Mouse (Mus musculus) left cerebral cortex, adult 8-10 months (tissue): ENCODE results near the gene Tmem177. TPM values are rescaled to one million over a fixed set of nuclear protein-coding genes. Genes with fewer than 3 reads are reported as not detected.

Experiments used
- DNase-seq, 2 experiments: peaks; one replicate each; pipeline ENCODE4 v3.0.0; 2022; ENCODE audit warnings: low spot score in 2 of 2
- total RNA-seq, 4 experiments: library from RNA; stranded (reverse); gene quantifications; 2 replicates each; pipeline ENCODE4 v1.2.4; 2022

The Tmem177 gene
- total RNA-seq, 4 experiments from 2014 or later: 7.0 to 9.3 (median 7.8) TPM

DNA sequence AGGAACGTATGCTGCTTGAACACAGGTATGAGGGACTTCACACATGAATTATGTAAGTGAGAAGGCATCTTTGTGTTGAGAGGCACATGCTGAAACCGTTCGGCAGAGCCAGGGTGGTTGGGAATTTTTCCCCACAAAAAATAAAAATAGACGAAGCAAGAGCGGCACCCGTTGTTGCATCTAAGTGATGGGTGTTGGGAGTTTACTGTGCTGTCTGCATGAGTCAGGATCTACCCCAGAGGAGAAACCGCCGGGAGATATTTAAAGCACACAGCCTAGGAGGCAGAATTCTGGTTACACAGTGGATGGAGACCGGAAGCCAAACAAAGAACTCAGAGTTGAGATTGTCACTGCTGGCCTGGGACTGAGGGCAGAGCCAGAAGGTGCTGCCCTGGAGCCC, 21.9 kb downstream of the Tmem177 start:
- peak in 1 of 2 experiments; percentile 67 for DNase-seq

DNA sequence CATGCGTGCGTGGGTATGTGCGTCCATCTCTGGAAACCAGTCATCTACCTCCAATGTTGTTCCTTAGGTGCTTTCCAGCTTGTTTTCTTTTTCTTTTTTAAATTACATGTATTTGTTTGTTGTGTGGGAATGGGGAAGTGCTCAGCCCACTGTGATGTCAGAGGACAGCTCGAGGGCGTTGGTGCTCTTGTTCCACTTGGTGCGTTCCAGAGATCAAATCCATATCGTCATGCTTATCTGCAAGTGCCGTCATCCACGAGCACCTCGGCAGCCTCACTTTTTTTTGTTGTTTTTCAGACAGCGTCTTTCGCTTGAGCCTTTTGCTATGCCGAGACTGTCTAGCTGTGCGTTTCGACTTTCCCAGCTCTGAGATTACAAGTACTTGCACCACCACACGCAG, 23.7 kb downstream of the Tmem177 start:
- no peak for DNase-seq

DNA sequence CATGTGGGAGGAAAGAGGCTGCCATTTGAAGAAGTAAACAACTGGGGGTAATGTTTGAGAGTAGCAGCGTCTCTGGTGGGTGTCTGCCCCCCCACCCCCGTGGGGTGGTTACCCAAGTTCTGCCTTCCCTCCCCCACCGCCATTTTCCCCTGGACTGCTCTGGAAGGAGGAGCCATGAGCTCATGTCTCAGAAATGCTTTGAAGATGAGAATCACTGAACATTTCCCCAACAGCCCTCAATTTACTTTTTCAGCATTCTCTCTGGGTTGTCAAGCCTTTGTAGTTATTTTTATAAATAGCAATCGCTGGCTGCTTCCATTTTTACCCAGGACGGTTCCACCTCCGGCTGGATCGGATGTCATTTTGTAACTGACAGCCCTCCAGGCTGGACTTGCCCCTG, 26.7 kb downstream of the Tmem177 start:
- DNase-seq: no peak

DNA sequence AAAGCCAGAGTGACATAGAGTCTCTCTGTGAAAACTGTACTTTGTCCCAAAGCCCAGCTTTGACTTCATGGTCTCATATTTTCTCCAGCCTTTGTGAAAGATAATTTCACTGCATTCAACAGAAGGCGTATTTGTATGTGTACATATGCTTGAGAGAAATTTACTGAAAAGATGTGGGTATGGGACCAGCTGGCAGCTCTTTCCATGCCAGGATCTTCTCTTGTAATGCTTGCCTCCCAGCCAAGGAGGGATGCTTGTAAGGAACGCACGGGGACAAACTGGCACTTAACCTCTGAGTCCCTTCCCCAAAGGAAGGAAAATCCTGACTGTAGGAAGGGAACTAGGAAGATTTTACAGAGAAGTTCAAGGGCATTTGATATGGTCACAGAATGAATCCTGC, 28.7 kb downstream of the Tmem177 start:
- peak in 1 of 2 experiments; percentile 52 for DNase-seq

DNA sequence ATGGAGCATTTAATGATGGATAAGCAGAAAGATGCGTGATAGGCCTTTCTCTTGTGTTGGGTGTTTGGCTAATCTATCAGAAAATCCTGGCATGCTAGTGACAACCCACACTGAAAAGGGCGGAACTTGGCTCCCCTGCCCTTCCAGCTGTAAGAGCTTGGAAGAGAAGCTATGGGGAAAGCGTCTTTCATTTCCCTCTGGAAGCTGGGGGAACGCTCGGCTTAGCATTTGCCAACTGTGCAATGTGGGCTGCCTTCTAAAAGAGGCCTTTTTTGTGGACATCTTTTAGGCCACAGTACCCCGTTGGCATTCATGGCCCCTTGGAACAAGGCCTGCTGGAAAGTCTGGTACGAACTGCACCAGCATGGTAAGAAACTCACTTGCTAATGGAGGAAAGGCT, 34.1 kb downstream of the Tmem177 start:
- DNase-seq: peak; percentile 35 to 72

DNA sequence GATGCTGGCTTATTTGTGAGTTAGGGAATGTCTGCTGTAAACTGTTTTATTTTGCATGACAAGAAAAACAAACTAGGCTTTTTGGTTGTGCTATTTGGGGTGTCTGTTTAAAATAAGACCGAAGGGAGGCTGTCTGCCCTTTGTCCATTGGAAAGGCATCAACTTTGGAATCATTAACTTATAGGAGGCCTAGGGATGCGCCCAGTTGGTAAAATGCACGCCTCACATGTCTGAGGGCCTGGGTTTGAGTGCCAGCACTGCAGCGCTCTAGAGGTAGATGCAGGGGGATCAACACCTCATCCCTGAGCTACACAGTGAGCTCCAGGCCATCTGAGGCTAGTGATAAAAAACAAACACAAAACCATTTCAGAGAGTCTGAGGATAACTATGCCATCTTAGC, 35.5 kb downstream of the Tmem177 start:
- DNase-seq: no peak

DNA sequence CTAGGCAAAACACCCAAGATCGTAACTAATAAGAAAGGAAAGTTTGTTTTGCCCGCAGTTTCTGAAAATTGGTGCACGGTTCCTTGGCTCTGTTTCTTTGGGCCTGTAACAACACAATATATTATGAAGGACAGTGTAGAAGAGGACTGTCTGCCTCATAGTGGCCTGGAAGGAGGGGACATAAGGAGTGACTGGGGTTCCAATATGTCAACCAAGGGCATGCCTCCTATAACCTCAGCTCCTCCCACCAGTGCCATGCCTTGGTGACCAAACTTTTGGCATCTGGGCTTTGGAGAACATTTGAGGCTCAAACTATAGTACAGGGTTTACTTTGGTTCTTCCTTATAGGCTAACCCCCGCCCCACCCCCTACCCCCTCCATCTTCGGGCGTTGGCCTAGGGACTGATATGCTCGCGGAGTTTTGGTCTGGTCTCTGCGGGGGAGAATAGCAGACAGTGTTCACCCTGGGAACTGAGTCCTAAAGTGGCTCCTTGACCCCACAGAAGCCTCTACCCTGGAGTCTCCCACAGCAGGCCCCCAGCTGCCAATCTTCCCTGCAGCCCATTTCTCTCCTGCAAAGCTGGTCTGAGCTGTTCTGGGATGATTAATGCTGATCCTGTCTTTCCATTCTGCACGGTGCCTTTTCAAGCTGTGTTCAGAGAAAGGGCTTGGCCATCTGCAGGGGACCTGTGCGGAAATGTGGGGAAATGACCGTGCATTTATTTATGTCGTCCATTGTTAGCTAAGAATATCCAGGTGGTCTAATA, 44.4 kb downstream of the Tmem177 start:
- DNase-seq: no peak

DNA sequence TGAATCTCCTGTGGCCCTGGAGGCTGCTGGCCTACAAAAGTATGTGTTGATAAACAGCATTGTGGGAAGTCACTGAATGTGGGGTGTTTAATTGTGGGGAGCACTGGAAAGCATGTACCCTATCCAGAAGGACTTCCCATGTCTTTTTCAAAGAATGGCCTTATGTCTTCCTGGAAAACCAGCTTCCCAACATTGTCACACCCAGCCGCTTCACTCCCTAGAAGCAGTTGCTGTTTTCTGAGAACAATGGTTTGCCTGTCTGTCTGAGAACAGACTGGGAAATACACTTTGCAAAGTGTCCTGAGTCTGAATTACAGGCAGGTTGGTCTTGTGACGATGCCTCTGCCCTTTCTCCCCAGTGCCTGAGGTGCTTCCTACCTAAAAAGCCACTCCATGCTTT, 45.7 kb downstream of the Tmem177 start:
- no peak for DNase-seq

DNA sequence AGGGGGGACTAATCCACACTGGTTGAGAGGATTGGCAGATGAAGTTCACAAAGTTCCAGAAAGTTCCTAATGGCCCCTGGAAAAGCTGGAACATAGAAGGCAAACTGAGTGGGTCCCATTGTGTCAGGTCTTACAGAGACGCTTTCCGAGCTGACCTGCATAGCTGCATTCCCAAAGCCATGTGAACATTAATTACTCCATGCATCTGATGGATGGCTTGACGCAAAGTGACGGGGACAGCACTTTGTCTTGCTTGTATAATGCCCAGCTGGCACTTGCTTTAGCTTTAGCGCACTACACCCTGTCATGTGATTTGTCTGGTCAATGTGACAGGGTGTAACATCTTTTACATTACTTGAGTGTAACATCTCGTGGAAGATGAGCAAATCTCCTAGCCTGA, 47.7 kb downstream of the Tmem177 start:
- DNase-seq: no peak

DNA sequence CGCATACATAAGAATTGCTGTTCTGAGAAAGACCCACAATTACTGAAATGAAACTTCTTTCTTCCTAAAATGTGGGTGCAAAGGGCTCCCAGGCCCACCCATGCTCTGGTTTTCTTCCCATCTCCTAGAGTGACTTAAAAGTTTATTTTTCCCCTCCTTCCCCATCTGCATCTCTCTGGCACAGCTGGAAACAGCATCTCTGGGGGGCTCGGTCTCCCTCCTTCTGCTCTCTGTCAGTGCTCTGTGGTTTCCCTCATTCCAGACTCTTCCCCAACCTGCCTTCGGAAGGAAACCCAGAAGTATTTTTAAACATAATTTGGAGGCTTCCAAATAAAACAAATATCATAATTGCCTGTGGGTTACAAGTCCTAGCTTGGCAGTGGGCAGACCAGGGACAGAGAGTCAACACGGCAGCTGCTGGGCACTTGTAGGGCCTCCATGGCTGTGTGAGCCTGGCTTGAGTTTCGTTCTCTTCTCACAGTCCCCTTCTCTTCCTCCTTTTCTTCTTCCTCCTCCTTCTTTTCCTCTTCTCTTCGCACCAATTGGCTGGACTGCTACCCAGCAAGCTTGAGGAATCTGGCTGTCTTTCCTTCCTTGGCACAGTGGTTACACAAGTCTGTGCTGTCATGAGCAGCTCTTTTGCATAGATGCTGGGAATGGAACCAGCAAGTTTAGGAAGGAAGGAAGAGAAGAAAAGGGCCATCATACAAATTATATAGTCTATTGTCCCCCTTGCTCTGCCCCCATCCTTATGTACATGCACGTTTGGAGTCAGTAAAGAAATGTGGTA, 49.3 kb downstream of the Tmem177 start:
- no peak for DNase-seq

DNA sequence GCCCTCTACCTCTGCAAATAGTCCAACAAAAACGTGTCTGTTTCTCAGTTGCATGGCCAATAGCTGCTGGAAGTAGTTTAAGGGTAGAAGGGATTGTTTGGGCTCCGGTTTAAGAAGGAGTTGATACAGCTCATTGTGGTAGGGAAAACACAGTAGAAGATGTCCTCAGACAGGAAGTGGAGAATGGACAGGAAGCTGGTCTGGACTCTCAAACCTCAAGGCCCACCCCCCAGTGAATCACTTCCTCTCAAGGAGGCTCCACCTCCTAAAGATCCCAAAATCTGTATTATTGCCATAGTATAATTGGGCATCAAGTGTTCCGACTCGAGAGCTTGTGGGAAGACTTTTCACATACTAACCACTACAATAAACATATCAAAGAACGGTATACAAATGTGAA, 53.4 kb downstream of the Tmem177 start:
- no peak for DNase-seq

Other genes starting within 250 kb of the Tmem177 start
- gene Ptpn4, start 75.6 kb downstream of the Tmem177 start, total RNA-seq: 100 to 1,000 TPM in 1 of 4 experiments, 10 to 100 TPM in 3; 71.1 to 106 (median 82.6) TPM
- gene Cfap221, start 84.0 kb upstream of the Tmem177 start, total RNA-seq: under 1 TPM; 0.33 to 0.63 (median 0.53) TPM
- under 1 TPM in 2 of 4 experiments, not detected in 2; 0.52 to 0.63 TPM for gene Sctr, start 93.7 kb upstream of the Tmem177 start, total RNA-seq
- gene Tmem37, start 160.9 kb upstream of the Tmem177 start, total RNA-seq: 1 to 10 TPM; 1.3 to 2.6 (median 2.2) TPM
- gene Dbi, start 207.9 kb upstream of the Tmem177 start, total RNA-seq: 100 to 1,000 TPM; 223 to 389 (median 294) TPM
- gene 3110009E18Rik, start 208.0 kb upstream of the Tmem177 start, total RNA-seq: 1 to 10 TPM; 4.8 to 7.3 (median 6.0) TPM